10 mouse cellular contexts compared by ENCODE assay signal in genomic region chrY:10709551-10709950, GRCm38 (mm10). TPM values are rescaled to one million over a fixed set of nuclear protein-coding genes. Genes with fewer than 3 reads are reported as not detected.
DNase-seq lines count a peak whose midpoint lies in the region.
"Not testable (repeated sequence)": the region's sequence is repeated elsewhere in the genome, so short reads cannot be mapped to it uniquely, and the experiment has no call there.
"Had no signal": no experiment of that assay in that cellular context is flagged by ENCODE, and none has a peak within 500 bp of the region (broad histone marks: within the 10 kb centered on the region; RNA-seq: fewer than 3 reads in every experiment).

No protein-coding gene starts in this region.

- DNase-seq in adrenal gland, adult (ENCODE audit: inconsistent age in 2 of 2, low spot score in 1 of 2): peak; percentile 82 to 90
- DNase-seq in cerebellum, adult 18-20 months: peak; percentile 18 to 20
- DNase-seq in gastrocnemius, postnatal 36 days: peak; percentile 10 to 11
- peak; percentile 30 to 46 for DNase-seq in heart, postnatal 36 days
- DNase-seq in kidney, postnatal 36 days: peak; percentile 31 to 43
- peak; percentile 46 for DNase-seq in lung, postnatal 25 days (ENCODE audit: low spot score)
- peak; percentile 12 to 63 for DNase-seq in spleen, postnatal 4 days (ENCODE audit: low spot score in 2 of 2)
- peak; percentile 21 for DNase-seq in urinary bladder, postnatal 25 days (ENCODE audit: low spot score)

- intact Hi-C loops in gastrocnemius, postnatal 36 days (cut with DNase I); heart, postnatal 36 days (cut with DNase I): not testable (repeated sequence)

RNA-seq across cellular contexts. Expression of gene Gm20777, which starts 42.7 kb away (rescaled TPM):
- total RNA-seq in gastrocnemius, postnatal 36 days (2021): not detected
- total RNA-seq in heart, postnatal 36 days (2021): not detected
- total RNA-seq: layer of hippocampus, postnatal 14 days; left cerebral cortex, postnatal 4 days had no signal

Comparison
In these comparisons a context has a peak if more than half of its experiments do, and no peak if none do; other contexts are left out.
1. Peak in every context shown above with its lines: DNase-seq.
2. DNase-seq: peak in every context shown above with its lines; median percentile 86 in adrenal gland, adult; 46 in lung, postnatal 25 days; 38 in heart, postnatal 36 days; 38 in spleen, postnatal 4 days; 37 in kidney, postnatal 36 days; 21 in urinary bladder, postnatal 25 days; 19 in cerebellum, adult 18-20 months; 10 in gastrocnemius, postnatal 36 days.